Mouse (Mus musculus) kidney, embryonic 14.5 days (tissue): ENCODE data around the gene Morc3. TPM values are rescaled to one million over a fixed set of nuclear protein-coding genes. Genes with fewer than 3 reads are reported as not detected.
"Not testable (repeated sequence)": the region's sequence is repeated elsewhere in the genome, so short reads cannot be mapped to it uniquely, and the experiment has no call there.

Experiments used
- ATAC-seq: fragments of 200-750 bp; cut with Nextera tagmentation; 2 replicates; pipeline ENCODE4 v1.8.0; 2017; ENCODE audit warnings: moderate number of reproducible peaks, mild to moderate bottlenecking, moderate TSS enrichment, moderate library complexity; ENCODE audit not compliant: low FRiP score, low TSS enrichment
- H3K27ac ChIP-seq: fragments of 300-500 bp; sonication (generic); 2 replicates; pipeline ENCODE4 v1.5.1; 2014; ENCODE audit warnings: low read depth, mild to moderate bottlenecking, low read length, moderate library complexity, mixed read lengths
- H3K27me3 ChIP-seq: fragments of 300-500 bp; sonication (generic); 2 replicates; pipeline ENCODE4 v1.6.1; 2014; ENCODE audit warnings: mild to moderate bottlenecking, low read length; ENCODE audit not compliant: control insufficient read depth, insufficient read depth
- H3K36me3 ChIP-seq: fragments of 300-500 bp; sonication (generic); 2 replicates; pipeline ENCODE4 v1.6.1; 2014; ENCODE audit warnings: low read length, mixed read lengths; ENCODE audit not compliant: control insufficient read depth, insufficient read depth
- H3K4me1 ChIP-seq: fragments of 300-500 bp; sonication (generic); 2 replicates; pipeline ENCODE4 v1.6.1; 2014; ENCODE audit warnings: low read length, mixed read lengths; ENCODE audit not compliant: control insufficient read depth, insufficient read depth
- H3K4me2 ChIP-seq: fragments of 300-500 bp; sonication (generic); replicated peaks from 2 replicates; pipeline ENCODE4 v1.6.1; 2014; ENCODE audit warnings: low read depth, mild to moderate bottlenecking, low read length
- H3K4me3 ChIP-seq: fragments of 300-500 bp; sonication (generic); 2 replicates; pipeline ENCODE4 v1.5.1; 2014; ENCODE audit warnings: mild to moderate bottlenecking, low read length
- H3K9ac ChIP-seq: fragments of 300-500 bp; sonication (generic); 2 replicates; pipeline ENCODE4 v1.6.1; 2014; ENCODE audit warnings: low read depth, mild to moderate bottlenecking, low read length, moderate library complexity
- H3K9me3 ChIP-seq: fragments of 300-500 bp; sonication (generic); 2 replicates; pipeline ENCODE4 v1.6.1; 2016; ENCODE audit warnings: low read length; ENCODE audit not compliant: control insufficient read depth
- WGBS: fragments of 180-500 bp; shearing (Covaris S2); extraction: QIAGEN DNeasy Blood & Tissue Kit; methylation state at CpG from one replicate; pipeline ENCODE4 v1.1.7; 2014; 5-methylcytosine and 5-hydroxymethylcytosine counted together
- polyA plus RNA-seq: library from polyadenylated mRNA; unstranded; fragments of >200 nt; fragmentation: Nextera tagmentation; extraction: Ambion mirVana; gene quantifications from 2 replicates; pipeline ENCODE4 v1.2.1, GENCODE M21; 2014

The Morc3 gene
- polyA plus RNA-seq, 1 experiment from 2014 or later = 42.7 TPM

DNA sequence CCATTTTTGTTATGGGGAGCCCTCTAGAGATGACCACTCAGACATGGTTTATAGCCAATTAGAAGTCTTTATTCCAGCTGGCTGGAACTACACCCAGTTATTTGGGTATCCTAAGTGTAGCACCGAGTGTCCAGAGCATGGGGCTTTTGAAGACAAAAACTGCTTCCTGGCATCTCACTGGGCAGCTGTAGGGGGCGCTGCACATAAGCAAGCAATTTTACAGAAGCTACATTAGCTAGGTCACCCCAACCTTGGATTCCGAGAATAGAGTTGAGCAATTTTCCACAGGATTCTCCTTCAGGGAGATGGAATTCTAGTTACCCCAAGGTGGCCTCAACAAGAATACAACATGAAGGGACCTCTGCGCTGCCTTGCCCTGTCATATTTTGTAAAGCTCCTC, 7.1 kb upstream of the Morc3 start:
- no peak overlapping the region for H3K4me2 ChIP-seq
- no peak overlapping the region for H3K9ac ChIP-seq
- H3K4me3 ChIP-seq = no peak overlapping the region
- ATAC-seq = no peak
- no peak overlapping the region for H3K27ac ChIP-seq
- H3K36me3 ChIP-seq = no peaks in the 10 kb centered on the region
- H3K9me3 ChIP-seq = peaks cover 20% of the 10 kb centered on the region; the same call in 1 of the 2 replicates
- no peaks in the 10 kb centered on the region for H3K4me1 ChIP-seq
- WGBS = 82% methylated on average over 4 of the region's 4 CpGs
- H3K27me3 ChIP-seq = no peaks in the 10 kb centered on the region

DNA sequence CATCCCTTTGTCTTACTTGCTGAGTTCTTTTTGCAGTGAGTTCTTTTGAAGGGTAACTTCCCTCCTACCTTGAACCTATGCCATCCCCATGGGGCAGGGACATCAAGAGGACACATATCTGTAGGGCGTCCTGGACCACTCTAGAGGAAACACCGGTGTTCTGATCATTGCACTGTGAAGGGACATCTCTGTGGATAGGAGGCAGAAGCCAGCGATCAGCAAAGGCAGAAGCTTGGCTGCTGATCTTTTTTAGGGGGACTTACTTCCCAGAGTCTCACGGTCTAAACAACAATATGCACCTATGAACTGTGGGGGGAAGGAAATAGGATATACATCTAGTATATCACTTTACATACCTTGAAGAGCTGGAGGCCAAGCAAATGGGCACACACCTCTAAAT, 6.5 kb upstream of the Morc3 start:
- no peaks in the 10 kb centered on the region for H3K27me3 ChIP-seq

GRCm38 (mm10) chr16:93826054-93826453, 5.9 kb upstream of the Morc3 start:
- Histone ChIP-seq H3K4me3 (no peak overlapping the region), H3K4me1 (no peaks in the 10 kb centered on the region), H3K27ac (no peak overlapping the region), H3K36me3 (no peaks in the 10 kb centered on the region), H3K27me3 (no peaks in the 10 kb centered on the region), H3K9ac (no peak overlapping the region), H3K4me2 (no peak overlapping the region), H3K9me3 (peaks cover 20% of the 10 kb centered on the region; the same call in 1 of the 2 replicates)
- no peak for ATAC-seq
- 72% methylated on average over 11 of the region's 11 CpGs for WGBS

More for the DNA sequence above, 6.5 kb upstream of the Morc3 start:
- no peak overlapping the region for H3K4me3 ChIP-seq
- H3K4me1 ChIP-seq = no peaks in the 10 kb centered on the region
- ATAC-seq = no peak
- H3K4me2 ChIP-seq = no peak overlapping the region
- H3K36me3 ChIP-seq = no peaks in the 10 kb centered on the region
- H3K9me3 ChIP-seq = peaks cover 20% of the 10 kb centered on the region; the same call in 1 of the 2 replicates
- 91% methylated on average over 4 of the region's 4 CpGs for WGBS
- H3K27ac ChIP-seq = no peak overlapping the region
- H3K9ac ChIP-seq = no peak overlapping the region

GRCm38 (mm10) chr16:93826478-93826877, 5.4 kb upstream of the Morc3 start:
- H3K27me3 ChIP-seq, H3K27ac ChIP-seq, H3K4me1 ChIP-seq, H3K4me2 ChIP-seq, ATAC-seq, H3K36me3 ChIP-seq, H3K9ac ChIP-seq, H3K4me3 ChIP-seq: not testable (repeated sequence)
- H3K9me3 ChIP-seq = peaks cover 20% of the 10 kb centered on the region; the same call in 1 of the 2 replicates
- 65% methylated on average over 4 of the region's 5 CpGs for WGBS

DNA sequence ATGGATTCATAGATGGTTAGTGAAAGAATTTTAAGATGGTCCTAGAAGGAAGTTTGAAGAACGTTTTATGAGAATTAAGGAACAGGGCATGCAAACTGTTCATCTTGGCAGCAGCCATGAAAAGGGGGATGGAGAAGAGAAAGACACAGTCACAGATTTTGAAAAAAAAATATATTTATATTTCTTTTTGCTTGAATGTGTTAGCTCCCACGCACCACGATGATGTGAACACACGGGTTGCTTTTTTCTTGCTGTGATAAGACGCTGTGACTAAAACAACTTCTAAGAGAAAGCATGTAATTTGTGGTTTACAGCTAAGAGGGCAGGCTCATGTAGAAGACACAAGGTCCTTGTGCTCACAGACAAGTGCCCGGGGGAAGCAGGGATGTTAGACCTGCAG, 5.0 kb upstream of the Morc3 start:
- no peak for ATAC-seq
- Histone ChIP-seq H3K4me1 (no peaks in the 10 kb centered on the region), H3K9ac (no peak overlapping the region), H3K27me3 (no peaks in the 10 kb centered on the region), H3K9me3 (peaks cover 20% of the 10 kb centered on the region; the same call in 1 of the 2 replicates), H3K4me3 (no peak overlapping the region), H3K27ac (no peak overlapping the region), H3K4me2 (no peak overlapping the region), H3K36me3 (no peaks in the 10 kb centered on the region)
- 89% methylated on average over 6 of the region's 6 CpGs for WGBS

DNA sequence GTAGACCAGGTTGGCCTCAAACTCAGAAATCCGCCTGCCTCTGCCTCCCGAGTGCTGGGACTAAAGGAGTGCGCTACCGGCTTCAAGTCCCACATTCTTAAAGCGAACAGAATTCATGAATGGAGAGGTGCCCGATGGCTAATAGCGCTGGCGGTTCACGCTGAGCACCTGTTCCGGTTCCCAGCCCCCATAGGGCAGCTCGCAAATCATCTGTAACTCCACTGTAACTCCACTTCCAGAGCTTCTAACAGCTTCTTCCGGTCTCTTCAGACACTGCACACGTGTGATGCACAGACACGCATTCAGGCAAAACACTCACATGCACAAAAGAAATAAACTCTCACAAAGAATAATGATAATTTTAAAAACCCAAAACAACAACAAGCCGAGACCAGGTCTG, 2.4 kb upstream of the Morc3 start:
- peaks cover 5% of the 10 kb centered on the region for H3K4me1 ChIP-seq
- H3K27me3 ChIP-seq = no peaks in the 10 kb centered on the region
- no peak overlapping the region for H3K4me2 ChIP-seq
- no peak for ATAC-seq
- no peaks in the 10 kb centered on the region for H3K36me3 ChIP-seq
- H3K9ac ChIP-seq = no peak overlapping the region
- 85% methylated on average over 15 of the region's 15 CpGs for WGBS
- peaks cover 3% of the 10 kb centered on the region; the same call in 1 of the 2 replicates for H3K9me3 ChIP-seq
- H3K27ac ChIP-seq = no peak overlapping the region
- H3K4me3 ChIP-seq = no peak overlapping the region

DNA sequence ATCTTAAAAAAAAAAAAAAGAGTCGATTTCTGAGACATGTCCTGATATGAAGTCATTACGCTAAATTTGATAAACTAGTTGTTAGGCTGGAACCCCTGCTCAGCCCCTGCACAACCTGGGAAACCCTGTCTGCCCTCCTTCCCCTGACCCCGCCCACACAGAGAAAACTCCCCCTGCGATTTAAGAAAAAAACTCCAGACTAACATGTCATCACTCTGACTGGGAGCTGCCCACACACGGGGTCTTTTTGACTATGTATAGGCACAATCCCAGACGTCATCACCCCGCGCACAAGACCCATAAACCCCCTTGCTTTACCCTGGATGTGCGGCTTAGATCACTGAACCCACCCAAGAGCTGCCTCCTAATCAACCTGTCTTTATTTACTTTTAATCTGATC, 1.9 kb upstream of the Morc3 start:
- H3K4me2 ChIP-seq = no peak overlapping the region
- H3K36me3 ChIP-seq = no peaks in the 10 kb centered on the region
- H3K4me1 ChIP-seq = peaks cover 5% of the 10 kb centered on the region
- peak overlapping the region; percentile 59; the same call in 1 of the 2 replicates for H3K27ac ChIP-seq
- no peaks in the 10 kb centered on the region for H3K27me3 ChIP-seq
- no peak for ATAC-seq
- peaks cover 3% of the 10 kb centered on the region; the same call in 1 of the 2 replicates for H3K9me3 ChIP-seq
- no peak overlapping the region for H3K4me3 ChIP-seq
- H3K9ac ChIP-seq = no peak overlapping the region
- WGBS = 42% methylated on average over 9 of the region's 9 CpGs

DNA sequence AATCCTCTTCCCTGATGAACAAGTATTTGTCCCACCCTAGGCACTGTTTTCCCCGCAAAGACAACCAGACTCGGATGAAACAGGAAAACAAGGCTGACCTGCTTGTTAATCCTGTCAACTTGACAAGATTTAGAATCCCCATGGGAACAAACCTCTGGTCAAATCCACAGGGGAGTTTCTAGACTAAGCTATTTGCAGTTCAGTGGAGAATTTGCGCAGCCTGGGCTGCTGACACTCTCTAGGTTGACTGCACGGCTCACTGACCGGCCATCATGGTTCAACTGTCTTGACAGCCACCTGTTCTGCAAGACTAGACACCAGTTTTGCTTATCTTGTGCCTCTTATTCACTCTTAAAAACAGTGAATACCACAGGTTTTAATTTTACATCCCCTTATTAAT, 1.0 kb upstream of the Morc3 start:
- Histone ChIP-seq H3K27ac (peak overlapping the region; percentile 59; the same call in 1 of the 2 replicates), H3K36me3 (no peaks in the 10 kb centered on the region), H3K9me3 (peaks cover 3% of the 10 kb centered on the region; the same call in 1 of the 2 replicates), H3K27me3 (no peaks in the 10 kb centered on the region), H3K4me3 (no peak overlapping the region), H3K4me2 (no peak overlapping the region), H3K9ac (no peak overlapping the region), H3K4me1 (peaks cover 5% of the 10 kb centered on the region)
- WGBS = 9% methylated on average over 5 of the region's 5 CpGs
- ATAC-seq = peak; percentile 53; the same call in 1 of the 2 replicates

DNA sequence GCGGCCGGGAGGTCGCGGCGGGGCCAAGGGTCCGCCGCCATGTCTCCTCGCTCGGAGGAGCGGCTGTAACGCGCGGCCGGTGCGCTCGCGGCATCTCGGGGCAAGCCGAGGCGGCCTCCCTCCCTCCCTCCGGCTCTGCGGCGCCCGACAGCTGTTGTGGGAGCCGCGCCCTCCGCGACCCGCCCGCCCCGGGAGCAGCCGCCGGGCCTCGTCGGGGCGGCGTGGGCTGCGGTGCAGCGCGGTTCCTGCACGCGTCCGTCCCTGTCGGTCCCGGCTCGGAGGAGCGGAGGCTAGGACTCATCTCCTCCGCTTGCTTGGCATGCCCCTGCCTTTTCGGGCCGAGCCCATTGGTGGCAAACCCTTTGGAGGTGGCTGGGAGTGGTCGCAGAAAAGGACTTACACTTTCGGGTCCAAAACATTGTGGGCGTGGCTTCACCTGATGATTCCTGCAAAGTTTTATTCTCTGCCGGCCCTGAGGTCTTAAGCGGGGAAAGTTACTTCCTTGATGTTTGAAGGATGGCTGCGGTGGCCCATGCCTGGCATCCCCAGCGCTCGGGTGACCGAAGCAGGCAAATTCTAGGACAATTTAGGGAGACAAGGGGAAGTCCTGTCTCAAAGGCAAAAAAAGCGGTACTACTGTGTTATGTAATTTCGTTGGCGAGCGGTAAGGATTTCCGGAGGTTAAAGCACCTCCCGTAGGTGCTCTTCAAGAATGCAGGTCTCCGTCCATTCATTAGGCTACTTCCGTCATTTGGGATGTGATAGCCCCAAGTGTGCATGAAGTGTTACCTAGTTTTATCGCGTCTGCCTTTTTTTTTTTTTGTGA, 743 bp downstream of the Morc3 start:
- WGBS = 1% methylated on average over 53 of the region's 69 CpGs
- Histone ChIP-seq H3K9me3 (peaks cover 3% of the 10 kb centered on the region; the same call in 1 of the 2 replicates), H3K4me1 (peaks cover 5% of the 10 kb centered on the region), H3K9ac (peak overlapping the region; percentile 92), H3K27me3 (no peaks in the 10 kb centered on the region), H3K36me3 (no peaks in the 10 kb centered on the region), H3K27ac (peak overlapping the region; percentile 90), H3K4me2 (peak overlapping the region; percentile 84), H3K4me3 (peak overlapping the region; percentile 93)
- peak; percentile 63 for ATAC-seq
